Mouse (Mus musculus): ENCODE measurements around the gene Swi5. TPM values are rescaled to one million over a fixed set of nuclear protein-coding genes. Genes with fewer than 3 reads are reported as not detected.
A peak's percentile ranks its signal among the peaks of the same experiment; 100 is the strongest.

The Swi5 gene
- polyA plus RNA-seq, 1 experiment from 2014 or later = 140 TPM

Small RNA genes within 50 kb of the gene (microRNA-seq; reads per million reads assigned to microRNA genes)
- gene Gm23363 = not detected
- gene Mir199b = 72.3 reads per million, percentile 41 among the genes with 10 or more reads in this experiment

Other genes with a start within 250 kb of the Swi5 start
- gene Fam78a, start 203.2 kb downstream of the Swi5 start, polyA plus RNA-seq (2014; fragmentation: Nextera tagmentation; extraction: Ambion mirVana) = 0.28 and 0.50 TPM in 2 replicates
- gene Plpp7, start 192.5 kb downstream of the Swi5 start, polyA plus RNA-seq (2014; fragmentation: Nextera tagmentation; extraction: Ambion mirVana) = 23.8 and 25.2 TPM in 2 replicates
- 101 and 118 TPM in 2 replicates for gene Prrc2b, start 137.0 kb downstream of the Swi5 start, polyA plus RNA-seq (2014; fragmentation: Nextera tagmentation; extraction: Ambion mirVana)
- gene Pomt1, start 51.5 kb downstream of the Swi5 start, polyA plus RNA-seq (2014; fragmentation: Nextera tagmentation; extraction: Ambion mirVana) = 28.2 and 30.4 TPM in 2 replicates
- gene Uck1, start 27.9 kb downstream of the Swi5 start, polyA plus RNA-seq (2014; fragmentation: Nextera tagmentation; extraction: Ambion mirVana) = 79.3 and 91.7 TPM in 2 replicates
- 25.4 and 31.7 TPM in 2 replicates for gene Golga2, start 691 bp downstream of the Swi5 start, polyA plus RNA-seq (2014; fragmentation: Nextera tagmentation; extraction: Ambion mirVana)
- 47.7 and 48.3 TPM in 2 replicates for gene Ciz1, start 64.3 kb upstream of the Swi5 start, polyA plus RNA-seq (2014; fragmentation: Nextera tagmentation; extraction: Ambion mirVana)
- 102 and 146 TPM in 2 replicates for gene Dnm1, start 65.3 kb upstream of the Swi5 start, polyA plus RNA-seq (2014; fragmentation: Nextera tagmentation; extraction: Ambion mirVana)
- 157 and 198 TPM in 2 replicates for gene 1110008P14Rik, start 93.9 kb upstream of the Swi5 start, polyA plus RNA-seq (2014; fragmentation: Nextera tagmentation; extraction: Ambion mirVana)
- 0.35 and 0.40 TPM in 2 replicates for gene Lcn2, start 100.2 kb upstream of the Swi5 start, polyA plus RNA-seq (2014; fragmentation: Nextera tagmentation; extraction: Ambion mirVana)
- gene Ptges2, start 107.8 kb upstream of the Swi5 start, polyA plus RNA-seq (2014; fragmentation: Nextera tagmentation; extraction: Ambion mirVana) = 58.1 and 65.9 TPM in 2 replicates
- gene Naif1, start 162.4 kb upstream of the Swi5 start, polyA plus RNA-seq (2014; fragmentation: Nextera tagmentation; extraction: Ambion mirVana) = 4.9 and 5.4 TPM in 2 replicates
- 39.8 and 43.6 TPM in 2 replicates for gene Slc25a25, start 163.4 kb upstream of the Swi5 start, polyA plus RNA-seq (2014; fragmentation: Nextera tagmentation; extraction: Ambion mirVana)
- gene Fam102a, start 247.3 kb upstream of the Swi5 start, polyA plus RNA-seq (2014; fragmentation: Nextera tagmentation; extraction: Ambion mirVana) = 6.7 and 7.3 TPM in 2 replicates

Measured in neural tube, embryonic 14.5 days (tissue).